Mouse (Mus musculus) heart, postnatal 0 days (tissue): ENCODE data around the gene Bhlhe23.

Experiments
- CTCF ChIP-seq: IDR thresholded peaks from 2 replicates; pipeline ENCODE4 v1.5.1; 2016; ENCODE audit warnings: antibody characterized with exemption, control low read depth, low read depth
- EP300 ChIP-seq: IDR thresholded peaks from 2 replicates; pipeline ENCODE4 v1.6.1; 2016; ENCODE audit warnings: antibody characterized with exemption, low read depth

- no peak for TF ChIP-seq CTCF
- TF ChIP-seq EP300, result no peak
These were observed 41.5 kb downstream of the Bhlhe23 start for GRCm38 (mm10) chr2:180735232-180735631.
